Mouse (Mus musculus): ENCODE measurements around the gene Xpo6. TPM values are rescaled to one million over a fixed set of nuclear protein-coding genes. Genes with fewer than 3 reads are reported as not detected.

Gene Xpo6
- polyA plus RNA-seq, 1 experiment from 2014 or later = 76.4 TPM

DNA sequence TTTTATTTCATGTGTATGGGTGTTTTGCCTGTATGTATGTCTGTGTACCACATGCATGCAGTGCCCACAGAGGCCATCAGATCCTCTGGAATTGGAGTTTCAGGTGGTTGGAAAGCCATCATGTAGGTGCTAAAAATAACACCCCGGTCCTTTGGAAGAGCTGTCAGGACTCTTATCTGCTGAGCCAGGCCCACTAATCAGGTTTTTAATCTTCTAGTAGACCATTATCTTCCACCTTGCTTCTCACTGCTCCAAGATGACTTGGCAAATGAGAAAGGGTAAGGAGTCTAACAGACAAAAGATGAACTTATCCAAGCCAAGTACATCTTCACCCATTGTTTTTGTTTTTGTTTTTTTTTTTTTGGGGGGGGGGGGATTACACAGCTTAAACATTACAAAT lies 16.7 kb downstream of the Xpo6 start:
- no peaks in the 10 kb centered on the region for H3K9me3 ChIP-seq (ENCODE audit: control insufficient read depth, low read length)
- H3K36me3 ChIP-seq (ENCODE audit: control insufficient read depth, insufficient read depth, low read length) = no peaks in the 10 kb centered on the region
- H3K9ac ChIP-seq (ENCODE audit: low read length) = no peak overlapping the region
- no peaks in the 10 kb centered on the region for H3K4me1 ChIP-seq (replicated peaks; ENCODE audit: control insufficient read depth, insufficient read depth, low read length)
- ATAC-seq (replicated peaks; ENCODE audit: low FRiP score) = no peak
- no peak overlapping the region for H3K4me2 ChIP-seq (ENCODE audit: low read depth, low read length, severe bottlenecking)
- no peak for DNase-seq (ENCODE audit: low spot score)
- H3K27ac ChIP-seq (ENCODE audit: low read depth, low read length) = no peak overlapping the region
- no peaks in the 10 kb centered on the region for H3K27me3 ChIP-seq (ENCODE audit: control insufficient read depth, insufficient read depth, low read length)
- H3K4me3 ChIP-seq (ENCODE audit: low read depth, low read length) = no peak overlapping the region
- WGBS = 91% methylated on average over 1 of the region's 1 CpGs

DNA sequence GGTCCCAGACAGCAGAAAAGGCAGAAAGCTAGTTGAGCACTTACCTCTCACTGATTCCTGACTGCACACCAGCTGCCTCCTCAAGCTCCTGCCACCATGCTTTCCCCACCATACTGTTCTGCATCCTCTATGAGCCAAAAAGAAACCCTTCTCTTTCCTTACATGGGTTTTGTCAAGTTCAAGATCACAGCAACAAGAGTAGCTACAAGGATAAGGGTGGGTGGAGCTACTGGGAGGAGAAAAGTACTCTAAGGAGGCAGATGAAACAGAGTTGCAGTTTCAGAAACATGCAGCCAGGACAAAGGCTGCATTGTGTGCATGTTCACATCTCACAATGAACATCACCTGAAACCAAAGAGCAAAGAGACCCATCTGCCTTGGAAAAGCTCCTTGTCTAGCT lies 18.8 kb downstream of the Xpo6 start:
- no peak overlapping the region for H3K4me2 ChIP-seq (ENCODE audit: low read depth, low read length, severe bottlenecking)
- H3K9ac ChIP-seq (ENCODE audit: low read length) = no peak overlapping the region
- H3K9me3 ChIP-seq (ENCODE audit: control insufficient read depth, low read length) = no peaks in the 10 kb centered on the region
- H3K4me1 ChIP-seq (replicated peaks; ENCODE audit: control insufficient read depth, insufficient read depth, low read length) = no peaks in the 10 kb centered on the region
- no peak overlapping the region for H3K4me3 ChIP-seq (ENCODE audit: low read depth, low read length)
- no peaks in the 10 kb centered on the region for H3K27me3 ChIP-seq (ENCODE audit: control insufficient read depth, insufficient read depth, low read length)
- no peak overlapping the region for H3K27ac ChIP-seq (ENCODE audit: low read depth, low read length)
- ATAC-seq (replicated peaks; ENCODE audit: low FRiP score) (no peak), DNase-seq (ENCODE audit: low spot score) (no peak)
- no peaks in the 10 kb centered on the region for H3K36me3 ChIP-seq (ENCODE audit: control insufficient read depth, insufficient read depth, low read length)

DNA sequence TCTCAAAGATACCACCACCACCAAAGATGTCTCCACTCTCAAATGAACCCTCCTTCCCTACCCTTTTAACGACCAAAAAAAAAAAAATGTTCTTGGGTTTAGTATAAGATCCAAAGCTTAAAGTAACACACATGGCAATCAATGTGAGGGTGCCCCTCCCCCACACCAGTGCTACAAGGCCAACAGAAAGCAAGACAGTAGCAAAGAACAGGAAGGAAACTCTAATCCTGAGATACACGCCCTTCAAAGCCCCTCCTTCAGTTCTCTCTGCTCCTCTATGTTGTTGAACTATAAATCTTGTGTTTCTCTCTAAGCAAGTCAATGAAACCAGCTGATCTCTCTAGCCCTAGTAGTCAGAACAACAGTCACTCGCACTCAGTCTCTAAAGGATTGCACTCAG lies 19.3 kb downstream of the Xpo6 start:
- H3K4me2 ChIP-seq (ENCODE audit: low read depth, low read length, severe bottlenecking) = no peak overlapping the region
- H3K4me1 ChIP-seq (replicated peaks; ENCODE audit: control insufficient read depth, insufficient read depth, low read length) = no peaks in the 10 kb centered on the region
- H3K9ac ChIP-seq (ENCODE audit: low read length) = no peak overlapping the region
- DNase-seq (ENCODE audit: low spot score) (no peak), ATAC-seq (replicated peaks; ENCODE audit: low FRiP score) (no peak)
- no peaks in the 10 kb centered on the region for H3K36me3 ChIP-seq (ENCODE audit: control insufficient read depth, insufficient read depth, low read length)
- H3K27me3 ChIP-seq (ENCODE audit: control insufficient read depth, insufficient read depth, low read length) = no peaks in the 10 kb centered on the region
- no peaks in the 10 kb centered on the region for H3K9me3 ChIP-seq (ENCODE audit: control insufficient read depth, low read length)
- H3K27ac ChIP-seq (ENCODE audit: low read depth, low read length) = no peak overlapping the region
- WGBS = 79% methylated on average over 3 of the region's 3 CpGs
- H3K4me3 ChIP-seq (ENCODE audit: low read depth, low read length) = no peak overlapping the region

DNA sequence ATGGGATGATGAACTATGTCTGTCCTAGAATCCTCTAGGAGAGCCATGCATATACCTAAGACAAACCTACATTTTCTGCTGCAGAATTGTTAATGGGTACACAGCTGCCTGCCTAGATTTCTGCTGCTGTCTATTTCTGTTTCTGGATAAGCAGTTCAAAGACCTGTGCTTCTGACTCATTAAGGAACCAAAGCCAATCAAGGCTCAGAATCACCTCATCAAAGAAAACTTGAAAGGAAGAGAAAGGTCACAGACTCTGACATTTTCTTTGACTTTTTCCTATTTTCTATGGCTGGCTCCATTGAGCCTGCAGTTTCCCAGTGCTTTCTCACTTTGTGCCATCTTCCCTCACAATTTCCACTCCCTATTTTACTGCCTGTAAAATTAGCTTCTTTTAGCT lies 21.5 kb downstream of the Xpo6 start:
- H3K27ac ChIP-seq (ENCODE audit: low read depth, low read length) = no peak overlapping the region
- DNase-seq (ENCODE audit: low spot score) (no peak), ATAC-seq (replicated peaks; ENCODE audit: low FRiP score) (no peak)
- no peak overlapping the region for H3K4me2 ChIP-seq (ENCODE audit: low read depth, low read length, severe bottlenecking)
- no peaks in the 10 kb centered on the region for H3K36me3 ChIP-seq (ENCODE audit: control insufficient read depth, insufficient read depth, low read length)
- no peak overlapping the region for H3K9ac ChIP-seq (ENCODE audit: low read length)
- H3K4me3 ChIP-seq (ENCODE audit: low read depth, low read length) = no peak overlapping the region
- no peaks in the 10 kb centered on the region for H3K27me3 ChIP-seq (ENCODE audit: control insufficient read depth, insufficient read depth, low read length)
- no peaks in the 10 kb centered on the region for H3K4me1 ChIP-seq (replicated peaks; ENCODE audit: control insufficient read depth, insufficient read depth, low read length)
- no peaks in the 10 kb centered on the region for H3K9me3 ChIP-seq (ENCODE audit: control insufficient read depth, low read length)

DNA sequence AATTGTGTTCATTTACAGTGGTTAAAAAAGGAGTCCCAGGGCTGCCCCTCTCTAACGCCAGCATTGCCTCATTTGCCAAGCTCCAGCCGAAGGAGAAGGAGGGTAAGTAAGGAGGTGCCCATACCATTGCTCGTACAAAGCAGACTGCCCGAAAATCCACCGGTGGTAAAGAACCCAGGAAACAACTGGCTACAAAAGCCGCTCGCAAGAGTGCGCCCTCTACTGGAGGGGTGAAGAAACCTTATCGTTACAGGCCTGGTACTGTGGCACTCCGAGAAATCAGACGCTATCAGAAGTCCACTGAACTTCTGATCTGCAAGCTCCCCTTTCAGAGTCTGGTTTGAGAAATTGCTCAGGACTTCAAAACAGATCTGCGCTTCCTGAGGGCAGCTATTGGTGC lies 24.3 kb downstream of the Xpo6 start:
- no peaks in the 10 kb centered on the region for H3K4me1 ChIP-seq (replicated peaks; ENCODE audit: control insufficient read depth, insufficient read depth, low read length)
- no peaks in the 10 kb centered on the region for H3K36me3 ChIP-seq (ENCODE audit: control insufficient read depth, insufficient read depth, low read length)
- no peaks in the 10 kb centered on the region for H3K27me3 ChIP-seq (ENCODE audit: control insufficient read depth, insufficient read depth, low read length)
- ATAC-seq (replicated peaks; ENCODE audit: low FRiP score) (no peak), DNase-seq (ENCODE audit: low spot score) (no peak)
- WGBS = 93% methylated on average over 12 of the region's 12 CpGs
- no peak overlapping the region for H3K27ac ChIP-seq (ENCODE audit: low read depth, low read length)
- no peaks in the 10 kb centered on the region for H3K9me3 ChIP-seq (ENCODE audit: control insufficient read depth, low read length)
- H3K4me3 ChIP-seq (ENCODE audit: low read depth, low read length) = no peak overlapping the region
- H3K9ac ChIP-seq (ENCODE audit: low read length) = no peak overlapping the region
- no peak overlapping the region for H3K4me2 ChIP-seq (ENCODE audit: low read depth, low read length, severe bottlenecking)

DNA sequence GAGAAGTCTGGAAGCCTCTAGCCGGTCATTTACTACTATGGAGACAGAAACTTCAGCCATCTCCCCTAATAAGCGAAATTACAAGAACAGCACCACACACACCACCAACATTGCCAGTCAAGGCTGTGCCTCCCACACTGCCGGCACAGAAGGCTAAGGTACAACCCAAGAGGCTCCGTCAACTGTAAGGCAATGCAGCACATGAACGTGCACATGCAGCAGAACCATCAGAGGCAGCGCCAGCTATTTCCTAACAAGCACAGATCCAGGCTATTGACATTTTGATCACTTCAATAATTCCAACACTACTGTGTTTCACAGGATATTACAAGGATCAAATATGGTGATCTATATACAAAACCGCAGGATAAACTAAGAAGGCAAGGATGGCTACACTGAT lies 24.8 kb downstream of the Xpo6 start:
- Histone ChIP-seq H3K27ac (ENCODE audit: low read depth, low read length) (no peak overlapping the region), H3K36me3 (ENCODE audit: control insufficient read depth, insufficient read depth, low read length) (no peaks in the 10 kb centered on the region), H3K27me3 (ENCODE audit: control insufficient read depth, insufficient read depth, low read length) (no peaks in the 10 kb centered on the region), H3K9ac (ENCODE audit: low read length) (no peak overlapping the region), H3K4me1 (replicated peaks; ENCODE audit: control insufficient read depth, insufficient read depth, low read length) (no peaks in the 10 kb centered on the region), H3K4me3 (ENCODE audit: low read depth, low read length) (no peak overlapping the region), H3K4me2 (ENCODE audit: low read depth, low read length, severe bottlenecking) (no peak overlapping the region), H3K9me3 (ENCODE audit: control insufficient read depth, low read length) (no peaks in the 10 kb centered on the region)
- DNase-seq (ENCODE audit: low spot score) (no peak), ATAC-seq (replicated peaks; ENCODE audit: low FRiP score) (no peak)
- WGBS = 94% methylated on average over 7 of the region's 7 CpGs

DNA sequence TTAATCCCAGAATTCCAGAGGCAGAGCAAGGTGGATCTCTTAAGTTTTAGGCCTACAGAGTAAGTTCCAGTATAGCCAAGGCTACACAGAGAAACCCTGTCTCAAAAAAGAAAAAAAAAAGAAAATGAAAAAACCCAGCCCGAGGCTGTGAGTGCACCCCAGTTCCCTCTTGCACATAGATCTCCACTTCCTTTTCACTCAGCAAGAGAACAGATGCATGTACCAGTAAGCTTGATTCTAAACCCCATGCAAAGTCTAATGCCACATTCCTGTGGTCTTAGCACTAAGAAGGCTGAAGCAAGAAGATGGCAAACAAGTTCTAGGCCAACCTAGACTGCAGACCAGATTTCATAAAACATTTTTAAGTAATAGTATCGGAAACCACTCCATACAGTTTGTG lies 25.4 kb downstream of the Xpo6 start:
- Histone ChIP-seq H3K27ac (ENCODE audit: low read depth, low read length) (no peak overlapping the region), H3K9me3 (ENCODE audit: control insufficient read depth, low read length) (no peaks in the 10 kb centered on the region), H3K4me3 (ENCODE audit: low read depth, low read length) (no peak overlapping the region), H3K4me2 (ENCODE audit: low read depth, low read length, severe bottlenecking) (no peak overlapping the region), H3K9ac (ENCODE audit: low read length) (no peak overlapping the region), H3K27me3 (ENCODE audit: control insufficient read depth, insufficient read depth, low read length) (no peaks in the 10 kb centered on the region), H3K36me3 (ENCODE audit: control insufficient read depth, insufficient read depth, low read length) (no peaks in the 10 kb centered on the region), H3K4me1 (replicated peaks; ENCODE audit: control insufficient read depth, insufficient read depth, low read length) (no peaks in the 10 kb centered on the region)
- ATAC-seq (replicated peaks; ENCODE audit: low FRiP score) (no peak), DNase-seq (ENCODE audit: low spot score) (no peak)
- WGBS = 88% methylated on average over 2 of the region's 2 CpGs

DNA sequence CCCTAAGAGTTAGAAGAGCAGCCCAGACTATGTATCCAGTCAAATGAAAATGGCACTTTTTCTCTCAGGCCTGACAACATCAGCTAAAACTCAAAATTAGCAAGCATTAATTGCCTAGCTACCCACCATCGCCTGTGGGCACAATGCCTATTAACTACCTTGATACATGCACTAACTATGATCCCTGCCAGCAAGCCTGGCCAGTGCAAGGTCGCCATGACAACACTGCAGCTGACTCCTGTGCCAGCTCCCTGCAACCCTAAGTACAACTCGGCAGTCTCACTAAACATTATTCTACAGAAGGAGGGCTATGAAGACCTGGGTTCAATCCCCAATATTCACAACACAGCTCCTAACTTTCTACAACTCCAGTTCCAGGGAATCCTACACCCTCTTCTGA lies 28.3 kb downstream of the Xpo6 start:
- no peak overlapping the region for H3K9ac ChIP-seq (ENCODE audit: low read length)
- H3K4me1 ChIP-seq (replicated peaks; ENCODE audit: control insufficient read depth, insufficient read depth, low read length) = no peaks in the 10 kb centered on the region
- H3K36me3 ChIP-seq (ENCODE audit: control insufficient read depth, insufficient read depth, low read length) = no peaks in the 10 kb centered on the region
- no peak for DNase-seq (ENCODE audit: low spot score)
- H3K27me3 ChIP-seq (ENCODE audit: control insufficient read depth, insufficient read depth, low read length) = no peaks in the 10 kb centered on the region
- no peak overlapping the region for H3K4me2 ChIP-seq (ENCODE audit: low read depth, low read length, severe bottlenecking)
- H3K4me3 ChIP-seq (ENCODE audit: low read depth, low read length) = no peak overlapping the region
- H3K9me3 ChIP-seq (ENCODE audit: control insufficient read depth, low read length) = no peaks in the 10 kb centered on the region
- no peak for ATAC-seq (replicated peaks; ENCODE audit: low FRiP score)
- 82% methylated on average over 3 of the region's 3 CpGs for WGBS
- H3K27ac ChIP-seq (ENCODE audit: low read depth, low read length) = no peak overlapping the region

DNA sequence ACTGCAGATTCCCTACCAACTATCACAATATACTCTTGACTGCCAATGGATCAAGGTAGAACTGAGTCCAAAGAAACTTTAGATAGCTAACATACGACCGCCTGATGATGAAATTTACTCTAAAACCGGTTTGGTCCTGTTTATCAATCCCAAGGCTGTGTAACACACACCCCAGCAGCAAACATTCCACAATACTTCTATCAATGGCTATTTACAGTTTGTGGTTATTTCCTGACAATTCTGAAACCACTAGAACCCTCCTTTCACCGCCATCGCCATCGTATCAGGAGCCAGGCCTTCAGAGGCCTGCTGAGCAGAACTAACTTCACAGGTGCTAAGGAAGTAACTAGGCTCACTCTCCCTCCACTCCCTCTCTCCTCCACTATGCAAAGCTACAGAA lies 31.7 kb downstream of the Xpo6 start:
- WGBS = 94% methylated on average over 6 of the region's 6 CpGs
- H3K27ac ChIP-seq (ENCODE audit: low read depth, low read length) = no peak overlapping the region
- H3K27me3 ChIP-seq (ENCODE audit: control insufficient read depth, insufficient read depth, low read length) = no peaks in the 10 kb centered on the region
- H3K36me3 ChIP-seq (ENCODE audit: control insufficient read depth, insufficient read depth, low read length) = no peaks in the 10 kb centered on the region
- no peak overlapping the region for H3K4me3 ChIP-seq (ENCODE audit: low read depth, low read length)
- ATAC-seq (replicated peaks; ENCODE audit: low FRiP score) (no peak), DNase-seq (ENCODE audit: low spot score) (no peak)
- no peak overlapping the region for H3K9ac ChIP-seq (ENCODE audit: low read length)
- no peak overlapping the region for H3K4me2 ChIP-seq (ENCODE audit: low read depth, low read length, severe bottlenecking)
- no peaks in the 10 kb centered on the region for H3K9me3 ChIP-seq (ENCODE audit: control insufficient read depth, low read length)
- H3K4me1 ChIP-seq (replicated peaks; ENCODE audit: control insufficient read depth, insufficient read depth, low read length) = no peaks in the 10 kb centered on the region
